Mouse (Mus musculus): Measurements from ENCODE around the gene Lmna. TPM values are rescaled to one million over a fixed set of nuclear protein-coding genes. Genes with fewer than 3 reads are reported as not detected.

Gene Lmna
- polyA plus RNA-seq, 1 experiment from 2014 or later: 92.5 TPM

DNA sequence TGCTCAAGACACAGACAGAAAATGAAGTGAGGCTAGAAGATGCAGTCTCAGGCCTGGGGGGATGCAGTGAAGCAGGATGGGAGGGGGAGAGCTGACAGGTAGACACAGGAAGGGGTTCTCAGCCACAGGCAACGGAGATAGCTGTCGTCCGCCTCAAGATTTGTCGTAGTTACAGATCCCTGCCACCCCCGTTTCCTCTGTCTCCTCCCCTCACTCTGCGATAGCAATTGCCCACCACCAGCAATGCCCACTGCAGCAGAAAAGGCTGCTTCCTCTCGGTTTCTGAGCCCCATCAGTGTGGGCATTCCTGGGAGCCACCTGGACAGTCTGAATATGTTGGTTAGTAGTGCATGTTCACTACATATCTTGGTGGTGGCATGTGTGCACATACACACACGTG lies 56.4 kb downstream of the Lmna start:
- Histone ChIP-seq H3K4me1 (replicated peaks; ENCODE audit: control insufficient read depth, insufficient read depth, low read length) (peaks cover 17% of the 10 kb centered on the region), H3K27me3 (replicated peaks; ENCODE audit: control insufficient read depth, insufficient read depth, low read length) (no peaks in the 10 kb centered on the region), H3K27ac (ENCODE audit: low read depth, low read length) (no peak overlapping the region), H3K9me3 (ENCODE audit: control insufficient read depth) (no peaks in the 10 kb centered on the region), H3K4me2 (replicated peaks; ENCODE audit: low read depth) (peak overlapping the region; percentile 2; the same call in 1 of the 2 replicates), H3K9ac (ENCODE audit: low read depth, low read length) (no peak overlapping the region), H3K4me3 (ENCODE audit: low read depth, low read length) (no peak overlapping the region), H3K36me3 (ENCODE audit: control insufficient read depth, insufficient read depth) (peaks cover 33% of the 10 kb centered on the region)
- no peak for ATAC-seq
- no peak for TF ChIP-seq CTCF (IDR thresholded peaks at IDR 0.05; ENCODE audit: low read depth)
- WGBS: 75% methylated on average over 8 of the region's 8 CpGs

DNA sequence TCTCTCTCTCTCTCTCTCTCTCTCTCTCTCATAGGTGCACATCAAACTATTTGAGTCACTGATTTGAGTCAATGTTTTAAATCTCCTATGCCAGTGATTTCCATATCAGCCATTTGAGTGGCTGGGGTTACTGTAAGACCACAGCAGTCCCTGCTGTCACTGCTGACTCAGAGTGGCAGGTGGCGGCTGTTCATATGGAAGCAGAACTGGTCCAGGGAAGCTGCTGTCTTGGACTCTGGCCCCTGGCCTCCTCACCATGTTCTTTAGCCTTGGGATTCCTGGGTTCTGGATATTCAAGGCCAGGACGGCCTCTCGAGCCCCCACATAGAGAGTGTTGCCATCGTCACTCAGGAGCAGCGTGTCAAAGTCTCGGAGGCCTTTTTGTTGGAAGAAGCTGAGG lies 57.0 kb downstream of the Lmna start:
- no peaks in the 10 kb centered on the region for H3K27me3 ChIP-seq (replicated peaks; ENCODE audit: control insufficient read depth, insufficient read depth, low read length)
- H3K4me2 ChIP-seq (replicated peaks; ENCODE audit: low read depth): 0 out of 2 replicates have a peak overlapping the region, but pooled peaks have one; percentile 2
- no peak overlapping the region for H3K4me3 ChIP-seq (ENCODE audit: low read depth, low read length)
- H3K9me3 ChIP-seq (ENCODE audit: control insufficient read depth): no peaks in the 10 kb centered on the region
- H3K27ac ChIP-seq (ENCODE audit: low read depth, low read length): no peak overlapping the region
- no peak for TF ChIP-seq CTCF (IDR thresholded peaks at IDR 0.05; ENCODE audit: low read depth)
- no peak overlapping the region for H3K9ac ChIP-seq (ENCODE audit: low read depth, low read length)
- no peak for ATAC-seq
- peaks cover 17% of the 10 kb centered on the region for H3K4me1 ChIP-seq (replicated peaks; ENCODE audit: control insufficient read depth, insufficient read depth, low read length)
- H3K36me3 ChIP-seq (ENCODE audit: control insufficient read depth, insufficient read depth): peaks cover 33% of the 10 kb centered on the region
- 54% methylated on average over 6 of the region's 6 CpGs for WGBS

- ATAC-seq: no peak
- no peak overlapping the region for H3K27ac ChIP-seq (ENCODE audit: low read depth, low read length)
- H3K36me3 ChIP-seq (ENCODE audit: control insufficient read depth, insufficient read depth): peaks cover 33% of the 10 kb centered on the region
- no peak overlapping the region for H3K4me2 ChIP-seq (replicated peaks; ENCODE audit: low read depth)
- H3K9ac ChIP-seq (ENCODE audit: low read depth, low read length): no peak overlapping the region
- 74% methylated on average over 5 of the region's 5 CpGs for WGBS
- H3K27me3 ChIP-seq (replicated peaks; ENCODE audit: control insufficient read depth, insufficient read depth, low read length): no peaks in the 10 kb centered on the region
- no peak for TF ChIP-seq CTCF (IDR thresholded peaks at IDR 0.05; ENCODE audit: low read depth)
- peaks cover 17% of the 10 kb centered on the region for H3K4me1 ChIP-seq (replicated peaks; ENCODE audit: control insufficient read depth, insufficient read depth, low read length)
- no peak overlapping the region for H3K4me3 ChIP-seq (ENCODE audit: low read depth, low read length)
- no peaks in the 10 kb centered on the region for H3K9me3 ChIP-seq (ENCODE audit: control insufficient read depth)
These were observed 57.5 kb downstream of the Lmna start for GRCm38 (mm10) chr3:88452246-88452645.

GRCm38 (mm10) chr3:88450379-88451131 lies 59.2 kb downstream of the Lmna start:
- Histone ChIP-seq H3K36me3 (ENCODE audit: control insufficient read depth, insufficient read depth) (peaks cover 33% of the 10 kb centered on the region), H3K4me1 (replicated peaks; ENCODE audit: control insufficient read depth, insufficient read depth, low read length) (peaks cover 26% of the 10 kb centered on the region), H3K4me3 (ENCODE audit: low read depth, low read length) (no peak overlapping the region), H3K27me3 (replicated peaks; ENCODE audit: control insufficient read depth, insufficient read depth, low read length) (no peaks in the 10 kb centered on the region), H3K4me2 (replicated peaks; ENCODE audit: low read depth) (0 out of 2 replicates have a peak overlapping the region, but pooled peaks have one; percentile 33), H3K9me3 (ENCODE audit: control insufficient read depth) (no peaks in the 10 kb centered on the region), H3K9ac (ENCODE audit: low read depth, low read length) (no peak overlapping the region), H3K27ac (ENCODE audit: low read depth, low read length) (0 out of 2 replicates have a peak overlapping the region, but pooled peaks have one; percentile 8)
- no peak for ATAC-seq
- WGBS: 61% methylated on average over 12 of the region's 12 CpGs
- no peak for TF ChIP-seq CTCF (IDR thresholded peaks at IDR 0.05; ENCODE audit: low read depth)

DNA sequence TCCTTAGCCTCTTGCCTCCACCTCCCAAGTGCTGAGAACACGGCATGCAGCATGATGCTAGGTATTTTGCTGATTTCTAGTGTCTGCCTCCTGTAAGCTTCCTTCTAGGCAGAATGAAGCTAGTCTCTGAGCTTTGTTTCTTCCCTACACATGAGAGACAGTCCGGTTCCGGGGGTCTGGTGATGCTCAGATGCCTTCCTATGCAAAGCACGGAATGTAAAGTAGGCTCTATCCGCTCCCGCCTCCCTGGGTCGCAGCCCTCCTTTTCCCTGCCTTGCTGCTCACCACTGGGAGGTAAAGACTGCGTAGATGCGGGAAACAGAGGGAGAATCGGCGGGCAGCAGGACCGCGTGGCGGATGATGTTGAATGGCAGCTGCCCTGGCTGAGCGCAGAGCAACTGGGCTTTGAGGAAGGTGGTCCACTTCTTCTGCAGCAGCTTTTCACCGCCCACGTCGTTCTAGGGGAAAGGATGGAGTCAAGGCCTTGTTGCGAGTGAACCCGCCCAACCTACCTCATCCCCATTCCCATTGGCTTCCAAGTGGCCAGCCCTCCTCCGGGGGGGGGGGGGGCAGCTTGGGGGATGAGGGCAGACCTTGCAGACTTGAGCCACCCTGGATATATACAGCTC lies 60.2 kb downstream of the Lmna start:
- H3K27me3 ChIP-seq (replicated peaks; ENCODE audit: control insufficient read depth, insufficient read depth, low read length): no peaks in the 10 kb centered on the region
- H3K9ac ChIP-seq (ENCODE audit: low read depth, low read length): no peak overlapping the region
- ATAC-seq: no peak
- H3K4me2 ChIP-seq (replicated peaks; ENCODE audit: low read depth): peak overlapping the region; percentile 33
- H3K36me3 ChIP-seq (ENCODE audit: control insufficient read depth, insufficient read depth): peaks cover 39% of the 10 kb centered on the region
- peaks cover 26% of the 10 kb centered on the region for H3K4me1 ChIP-seq (replicated peaks; ENCODE audit: control insufficient read depth, insufficient read depth, low read length)
- no peak overlapping the region for H3K4me3 ChIP-seq (ENCODE audit: low read depth, low read length)
- H3K27ac ChIP-seq (ENCODE audit: low read depth, low read length): peak overlapping the region; percentile 92
- no peak for TF ChIP-seq CTCF (IDR thresholded peaks at IDR 0.05; ENCODE audit: low read depth)
- WGBS: 48% methylated on average over 21 of the region's 21 CpGs
- H3K9me3 ChIP-seq (ENCODE audit: control insufficient read depth): no peaks in the 10 kb centered on the region

- H3K36me3 ChIP-seq (ENCODE audit: control insufficient read depth, insufficient read depth): peaks cover 39% of the 10 kb centered on the region
- peak overlapping the region; percentile 92 for H3K27ac ChIP-seq (ENCODE audit: low read depth, low read length)
- peak overlapping the region; percentile 13; the same call in 1 of the 2 replicates for H3K4me2 ChIP-seq (replicated peaks; ENCODE audit: low read depth)
- peaks cover 26% of the 10 kb centered on the region for H3K4me1 ChIP-seq (replicated peaks; ENCODE audit: control insufficient read depth, insufficient read depth, low read length)
- TF ChIP-seq CTCF (IDR thresholded peaks at IDR 0.05; ENCODE audit: low read depth): no peak
- no peak overlapping the region for H3K4me3 ChIP-seq (ENCODE audit: low read depth, low read length)
- no peak overlapping the region for H3K9ac ChIP-seq (ENCODE audit: low read depth, low read length)
- 30% methylated on average over 8 of the region's 8 CpGs for WGBS
- peak; percentile 79 for ATAC-seq
- no peaks in the 10 kb centered on the region for H3K27me3 ChIP-seq (replicated peaks; ENCODE audit: control insufficient read depth, insufficient read depth, low read length)
- H3K9me3 ChIP-seq (ENCODE audit: control insufficient read depth): no peaks in the 10 kb centered on the region
These were observed 61.3 kb downstream of the Lmna start for GRCm38 (mm10) chr3:88448443-88448842.
